Mouse (Mus musculus) thymus, postnatal 14 days (tissue): ENCODE data around the gene Sirpb1a.
"Not testable (repeated sequence)": the region's sequence is repeated elsewhere in the genome, so short reads cannot be mapped to it uniquely, and the experiment has no call there.

Source experiments
- DNase-seq: peaks from one replicate; pipeline ENCODE4 v3.0.0; 2021

The Sirpb1a gene

DNA sequence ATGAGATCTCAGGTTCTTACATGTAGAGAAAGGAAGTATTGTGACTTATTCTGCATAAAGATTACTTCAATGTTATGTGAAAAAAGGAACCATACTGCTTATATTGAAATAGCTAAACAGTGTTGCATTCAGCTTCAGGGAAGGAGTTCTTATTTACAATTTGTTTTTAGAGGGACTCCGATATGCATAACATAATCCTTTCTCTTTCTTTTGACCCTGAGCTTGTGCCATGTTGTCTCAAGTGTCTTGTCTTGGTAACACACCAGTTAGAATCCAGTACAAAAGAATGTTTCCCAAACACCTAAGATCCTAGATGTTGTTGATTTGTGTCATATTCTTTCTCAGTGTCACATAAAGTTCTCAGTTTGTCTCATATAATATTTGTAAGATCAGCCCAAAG lies at the start of gene Sirpb1a:
Sirpb1a (minus strand) TSS at position 74 of the 400 bp plus-strand sequence.
- not testable (repeated sequence) for DNase-seq

DNA sequence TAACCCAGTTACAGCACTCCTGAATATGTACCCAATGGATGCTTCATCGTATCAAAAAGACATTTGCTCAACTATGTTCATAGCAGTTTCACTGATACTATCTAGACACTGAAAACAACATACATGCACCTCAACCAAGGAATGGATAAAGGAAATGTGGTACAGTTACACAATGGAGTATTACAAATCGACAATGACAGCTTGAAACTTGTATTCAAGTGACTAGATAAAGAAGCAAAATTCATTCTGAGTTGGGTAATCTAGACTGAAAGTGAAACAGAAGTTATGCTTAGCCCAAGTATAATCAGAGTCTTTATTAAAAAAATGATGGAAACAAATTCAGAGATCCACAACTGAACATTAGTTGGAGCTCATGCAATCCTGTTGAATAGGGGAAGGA lies 48.5 kb upstream of the Sirpb1a start:
- not testable (repeated sequence) for DNase-seq

DNA sequence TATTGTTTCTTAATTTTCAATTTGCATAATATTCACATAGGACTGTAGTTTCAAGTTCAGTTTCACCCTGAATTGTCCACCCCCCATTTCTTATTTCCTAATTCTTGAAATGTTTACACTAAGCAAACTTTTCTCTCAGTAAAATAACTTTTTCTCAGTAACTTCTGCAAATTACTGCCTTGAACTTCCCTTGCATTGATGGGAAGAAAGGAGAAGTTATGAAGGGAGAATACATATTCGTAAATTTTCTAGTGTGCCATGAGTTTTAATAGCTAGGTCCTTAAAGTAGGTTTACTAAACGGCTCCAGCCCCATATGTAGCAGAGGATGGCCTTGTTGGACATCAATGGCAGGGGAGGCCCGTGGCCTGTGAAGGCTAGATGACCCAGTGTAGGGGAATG lies 43.8 kb upstream of the Sirpb1a start:
- not testable (repeated sequence) for DNase-seq

DNA sequence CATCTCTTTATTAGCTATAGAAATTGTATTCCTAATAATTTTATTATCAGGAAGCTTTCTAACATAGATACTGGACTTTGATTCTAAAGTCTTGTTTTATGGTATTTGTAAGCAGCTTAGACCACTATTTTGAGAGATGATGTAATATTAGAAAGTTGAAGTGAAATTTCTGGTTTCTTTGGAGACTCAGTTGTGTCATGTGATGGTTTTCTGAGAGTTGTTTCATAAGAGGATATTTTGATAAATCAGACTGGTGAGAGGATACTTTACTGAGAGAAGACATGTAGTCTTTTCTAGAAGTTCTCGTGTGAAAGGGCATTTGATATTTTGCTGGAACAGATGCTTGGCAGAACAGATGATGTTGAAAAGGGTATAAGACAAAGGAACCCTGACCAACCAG lies 17.6 kb upstream of the Sirpb1a start:
- DNase-seq = not testable (repeated sequence)

DNA sequence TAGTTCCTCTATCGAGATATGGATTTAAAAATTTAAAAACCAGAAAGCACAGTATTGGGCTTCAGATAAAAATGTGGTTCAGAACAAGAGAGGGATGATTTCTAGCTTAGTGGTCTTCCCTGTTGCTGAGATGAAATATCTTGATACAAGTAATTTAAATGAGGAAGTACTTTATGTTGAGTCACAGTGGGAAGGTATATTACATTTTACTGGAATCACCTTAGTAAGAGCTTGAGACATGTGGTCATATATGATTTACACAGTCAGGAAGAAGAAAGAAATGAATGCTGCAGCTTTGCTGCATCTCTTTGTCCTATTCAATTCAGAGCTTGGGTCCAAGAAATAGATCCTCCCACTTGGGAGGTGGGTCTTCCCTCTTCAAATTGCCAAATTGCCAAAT lies 13.5 kb upstream of the Sirpb1a start:
- DNase-seq = not testable (repeated sequence)

DNA sequence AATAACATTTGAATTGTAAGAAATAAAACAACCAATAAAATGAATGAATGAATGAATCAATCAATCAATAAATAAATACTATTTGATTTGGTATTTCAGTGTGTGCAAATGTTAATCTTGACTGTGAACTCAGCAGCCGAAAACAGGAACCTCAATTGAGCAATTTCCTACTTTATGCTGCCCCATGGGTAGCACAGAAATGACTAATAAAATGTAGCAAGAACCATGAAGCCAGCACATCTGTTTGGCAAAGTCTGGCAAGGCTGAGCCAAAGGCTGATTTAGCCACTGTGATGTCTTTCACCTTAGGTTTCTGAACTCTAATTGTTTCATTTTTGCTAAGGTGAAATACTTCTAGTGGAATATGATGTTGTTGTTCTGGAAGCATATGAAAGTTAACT lies 1.6 kb upstream of the Sirpb1a start:
- DNase-seq = no peak

DNA sequence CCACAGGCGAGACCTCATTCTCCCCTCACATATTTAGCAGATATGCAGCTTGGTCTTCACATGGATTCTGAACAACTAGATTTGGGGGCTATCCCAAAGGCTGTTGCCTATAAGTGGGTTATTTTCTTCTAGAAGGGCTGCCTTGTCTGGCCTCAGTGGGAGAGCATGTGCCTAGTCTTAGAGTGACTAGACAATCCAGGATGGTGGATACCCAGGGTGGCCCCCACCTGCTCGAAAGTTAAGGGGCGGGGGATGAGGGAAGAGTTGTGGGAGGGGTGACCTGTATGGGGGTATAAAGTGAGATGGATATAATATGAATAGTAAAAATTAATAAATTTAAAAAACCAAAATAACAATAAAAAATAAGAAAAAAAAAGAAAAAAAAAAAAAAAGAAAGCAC lies 70.6 kb downstream of the Sirpb1a start:
- DNase-seq = not testable (repeated sequence)

DNA sequence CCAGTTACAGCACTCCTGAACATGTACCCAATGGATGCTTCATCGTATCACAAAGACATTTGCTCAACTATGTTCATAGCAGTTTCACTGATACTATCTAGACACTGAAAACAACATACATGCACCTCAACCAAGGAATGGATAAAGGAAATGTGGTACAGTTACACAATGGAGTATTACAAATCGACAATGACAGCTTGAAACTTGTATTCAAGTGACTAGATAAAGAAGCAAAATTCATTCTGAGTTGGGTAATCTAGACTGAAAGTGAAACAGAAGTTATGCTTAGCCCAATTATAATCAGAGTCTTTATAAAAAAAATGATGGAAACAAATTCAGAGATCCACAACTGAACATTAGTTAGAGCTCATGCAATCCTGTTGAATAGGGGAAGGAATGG lies 76.0 kb downstream of the Sirpb1a start:
- not testable (repeated sequence) for DNase-seq

DNA sequence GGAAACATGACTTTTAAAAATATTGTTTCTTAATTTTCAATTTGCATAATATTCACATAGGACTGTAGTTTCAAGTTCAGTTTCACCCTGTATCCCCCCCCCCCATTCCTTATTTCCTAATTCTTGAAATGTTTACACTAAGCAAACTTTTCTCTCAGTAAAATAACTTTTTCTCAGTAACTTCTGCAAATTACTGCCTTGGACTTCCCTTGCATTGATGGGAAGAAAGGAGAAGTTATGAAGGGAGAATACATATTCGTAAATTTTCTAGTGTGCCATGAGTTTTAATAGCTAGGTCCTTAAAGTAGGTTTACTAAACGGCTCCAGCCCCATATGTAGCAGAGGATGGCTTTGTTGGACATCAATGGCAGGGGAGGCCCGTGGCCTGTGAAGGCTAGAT lies 80.7 kb downstream of the Sirpb1a start:
- not testable (repeated sequence) for DNase-seq

DNA sequence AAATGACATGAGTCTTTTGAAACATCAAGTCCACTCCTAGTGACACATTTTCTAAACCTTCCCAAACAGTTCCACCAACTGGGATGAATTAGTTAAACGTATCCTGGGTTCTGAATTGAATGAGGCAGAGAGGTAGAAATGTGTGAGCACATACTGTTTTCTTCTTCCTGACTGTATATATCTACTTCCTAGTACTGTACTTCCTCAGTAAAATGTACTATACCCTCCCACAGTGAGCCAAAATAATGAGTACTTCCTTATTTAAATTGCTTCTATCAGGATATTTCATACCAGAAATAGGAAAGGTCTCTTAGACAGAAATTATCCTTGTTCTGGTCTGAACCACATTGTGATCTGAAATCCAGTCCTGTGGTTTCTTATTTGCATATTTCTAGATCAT lies 86.0 kb downstream of the Sirpb1a start:
- no peak for DNase-seq

DNA sequence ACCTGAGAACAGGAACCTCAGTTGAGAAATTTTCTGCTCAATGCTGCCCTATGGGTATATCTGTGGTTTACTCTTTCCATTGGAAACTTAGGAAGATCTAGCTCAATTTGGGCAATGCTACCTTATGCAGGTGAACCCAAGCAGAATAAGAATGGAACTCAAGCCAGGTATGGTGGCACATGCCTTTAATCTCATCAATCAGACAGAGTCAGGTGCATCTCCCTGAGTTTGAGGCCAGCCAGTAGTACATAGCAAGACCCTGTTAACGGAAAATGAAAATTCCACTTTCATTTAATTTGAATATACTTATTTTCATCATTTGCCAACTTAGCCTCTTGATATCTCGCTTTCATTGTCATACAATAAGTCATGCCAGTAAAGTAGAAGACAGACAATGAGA lies 92.1 kb downstream of the Sirpb1a start:
- no peak for DNase-seq

DNA sequence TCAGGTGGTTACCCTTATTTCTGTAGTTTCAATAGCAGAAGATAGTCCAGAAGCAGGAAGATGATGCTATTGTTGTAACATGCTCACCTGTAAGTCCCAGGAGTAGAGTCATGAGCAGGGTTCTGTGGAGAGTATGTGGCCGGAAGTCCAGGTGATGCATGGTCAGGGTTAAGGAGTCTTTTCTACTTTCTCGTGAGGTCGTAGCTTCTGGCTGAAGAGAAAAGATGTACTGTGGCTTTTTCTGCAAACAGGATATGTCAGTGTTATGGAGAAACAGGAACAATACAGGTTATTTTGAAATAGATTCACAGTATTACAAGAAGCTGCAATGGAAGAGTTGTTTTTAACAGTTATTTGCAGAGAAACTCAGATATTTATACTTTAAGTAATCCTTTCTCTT lies 94.3 kb downstream of the Sirpb1a start, which contains the start of gene Gm9733:
Gm9733 (minus strand) TSS at position 240 of the 400 bp plus-strand sequence.
- DNase-seq = no peak

DNA sequence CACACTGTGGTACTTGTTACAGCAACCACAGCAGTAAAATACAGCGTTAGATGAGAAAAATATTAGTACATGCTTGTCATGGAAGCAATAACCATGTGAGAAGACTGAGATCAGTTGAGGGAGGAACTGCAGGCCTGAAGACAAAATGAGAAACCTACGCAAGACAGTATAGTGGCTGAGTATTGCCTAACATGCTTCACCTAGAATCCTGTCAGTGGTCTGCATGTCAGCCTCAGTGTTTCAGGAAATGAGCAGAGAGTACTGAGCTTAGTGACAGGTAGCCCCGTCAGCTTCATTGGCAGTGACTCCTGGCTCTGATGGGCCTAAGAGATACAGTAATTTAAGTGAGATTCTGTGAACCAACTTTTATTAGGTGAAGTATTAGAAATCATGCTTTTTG lies 94.8 kb downstream of the Sirpb1a start:
- DNase-seq = no peak

DNA sequence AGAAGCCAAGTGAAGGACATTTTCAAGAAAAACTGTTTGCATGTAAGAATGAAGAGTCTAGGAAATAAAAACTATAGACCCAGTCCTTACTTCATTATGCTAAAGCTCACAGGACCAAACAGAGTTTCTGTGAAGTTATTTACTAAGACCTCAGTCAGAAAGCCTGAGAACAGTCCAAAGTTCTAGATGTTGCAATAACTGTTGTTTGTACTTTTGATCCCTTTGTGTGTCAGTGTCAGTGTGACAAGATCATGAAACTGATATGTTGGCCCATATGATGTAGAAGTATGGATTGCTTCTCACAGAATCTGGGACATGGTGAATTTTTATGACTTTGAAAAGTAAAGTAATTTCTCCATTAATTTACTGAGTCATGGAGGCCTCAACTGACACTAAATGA lies 96.8 kb downstream of the Sirpb1a start:
- DNase-seq = no peak
